Mouse (Mus musculus) ES-CJ7 (cell line): ENCODE results near the gene Prl3c1.
"Not testable (repeated sequence)": the region's sequence is repeated elsewhere in the genome, so short reads cannot be mapped to it uniquely, and the experiment has no call there.

Experiments used
- DNase-seq: peaks from one replicate; pipeline ENCODE4 v3.0.0; 2011; ENCODE audit warnings: low read depth, low spot score

Prl3c1 gene

DNA sequence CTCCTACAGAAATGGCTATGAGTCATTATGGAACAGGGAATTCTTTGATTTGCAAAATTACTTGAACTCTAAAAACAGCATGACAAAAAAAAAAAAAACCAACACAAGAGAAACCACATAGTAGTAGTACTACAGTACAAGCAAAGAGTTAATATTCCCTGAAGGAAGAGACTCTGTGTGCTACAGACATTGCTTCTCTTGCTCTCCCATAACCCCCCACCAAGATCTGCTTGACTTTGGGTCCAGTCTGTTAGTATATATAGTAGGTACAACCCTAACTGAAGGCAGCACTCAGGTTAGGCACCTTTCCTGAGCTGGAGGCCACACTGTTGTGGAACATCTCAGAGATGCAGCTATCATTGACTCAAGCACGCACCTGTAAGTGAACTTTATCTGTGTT, at the start of gene Prl3c1:
TSS of gene Prl3c1 (plus strand) at position 301 of the 400 bp plus-strand sequence.
- DNase-seq = no peak

DNA sequence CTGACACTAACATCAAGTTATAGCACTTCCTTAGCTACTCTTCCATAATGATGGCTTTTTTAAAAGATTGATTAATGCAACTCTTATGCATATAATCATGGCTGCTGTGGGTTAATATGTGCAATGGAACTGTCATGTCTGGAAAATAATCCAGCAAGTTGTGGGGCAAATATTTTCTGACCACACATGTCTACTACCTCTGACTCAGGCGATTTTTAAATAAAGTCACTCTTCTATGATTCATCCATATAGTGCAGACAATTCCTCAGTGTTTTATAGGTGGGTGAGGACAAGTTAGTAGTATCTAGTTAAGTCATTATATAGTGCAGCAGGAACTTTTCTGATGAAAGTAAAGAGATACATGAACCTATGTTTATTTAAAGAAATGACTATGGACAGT, 48.2 kb upstream of the Prl3c1 start:
- no peak for DNase-seq

DNA sequence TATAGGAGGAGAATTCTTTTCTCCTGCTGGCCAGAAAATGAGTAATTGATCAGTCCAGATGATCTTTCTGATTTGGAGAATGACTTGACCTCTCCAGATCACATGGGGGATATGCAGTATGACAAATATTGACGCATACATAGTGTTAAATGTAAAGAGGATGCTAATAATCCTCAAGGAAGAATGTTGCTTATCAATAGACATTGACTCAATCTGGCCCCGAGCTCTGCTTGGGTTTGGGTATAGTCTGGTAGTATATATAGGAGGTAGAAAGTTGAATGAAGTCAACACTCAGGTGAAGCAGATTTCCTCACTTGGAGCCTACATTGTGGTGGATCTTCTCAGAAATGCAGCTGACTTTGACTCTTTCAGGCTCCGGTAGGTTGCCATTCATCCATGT, 40.0 kb upstream of the Prl3c1 start, which contains the start of gene Prl3d3:
TSS of gene Prl3d3 (plus strand) at position 301 of the 400 bp plus-strand sequence.
- DNase-seq = not testable (repeated sequence)

DNA sequence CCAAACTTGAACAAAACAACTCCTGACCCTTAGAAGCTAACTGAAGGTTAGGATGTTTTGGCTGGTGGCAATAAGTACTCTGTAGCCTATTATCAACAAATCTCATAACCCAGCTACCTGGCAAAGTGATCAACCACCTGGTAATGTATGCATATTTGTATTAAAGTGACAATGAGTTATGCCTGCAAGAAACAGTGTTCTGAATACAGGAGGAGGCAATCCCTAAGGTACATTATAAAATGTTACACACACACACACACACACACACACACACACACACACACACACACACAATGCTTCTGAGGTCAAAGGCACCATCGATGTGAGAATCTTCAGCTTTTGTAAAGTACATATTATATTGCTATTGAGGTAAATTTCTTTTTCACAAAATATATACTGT, 45.1 kb downstream of the Prl3c1 start, which contains the start of gene Prl3b1:
TSS of gene Prl3b1 (plus strand) at position 301 of the 400 bp plus-strand sequence.
- no peak for DNase-seq
